In the genomic region with DNA sequence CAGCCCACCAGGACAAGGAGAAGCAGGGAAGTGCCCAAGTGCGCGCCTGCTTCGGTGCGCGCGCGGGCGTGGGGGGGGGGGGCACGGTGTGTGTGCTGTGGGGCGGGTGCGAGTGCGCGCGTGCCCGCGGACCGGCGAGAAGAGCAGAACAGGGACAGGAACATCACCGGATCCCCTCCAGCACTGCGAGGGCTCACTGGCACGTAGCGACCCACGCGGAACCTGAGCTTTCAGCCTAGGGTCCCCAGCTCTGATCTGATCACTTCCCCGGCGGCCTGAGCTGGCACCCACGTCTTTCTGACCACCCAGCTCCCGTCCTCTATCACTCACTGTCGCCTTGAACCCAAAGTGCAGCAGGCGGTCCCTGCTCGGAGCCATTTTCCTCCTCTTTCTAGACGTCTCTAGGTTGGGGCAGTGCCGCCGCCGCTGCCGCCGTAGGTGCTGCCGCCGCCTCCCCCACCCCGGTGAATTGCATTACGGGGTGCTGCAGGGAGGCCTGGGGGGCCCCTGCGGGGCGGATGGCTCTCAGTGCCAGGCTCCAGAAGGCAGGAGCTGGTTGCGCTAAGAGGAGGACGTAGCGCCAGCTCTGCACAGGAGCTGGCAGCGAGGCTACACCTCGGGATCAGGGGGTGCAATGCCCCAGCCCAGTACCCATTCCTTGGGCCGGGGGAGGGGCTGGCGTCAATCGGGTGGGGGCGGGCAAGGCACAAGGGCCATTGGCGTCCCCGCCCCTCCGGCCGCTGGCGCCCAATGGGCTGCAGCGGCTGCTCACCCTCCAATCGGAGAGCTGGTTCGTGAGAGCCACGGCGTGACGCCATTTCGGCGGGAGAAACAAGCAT, we compare ENCODE assay signal across 8 mouse cellular contexts. TPM values are rescaled to one million over a fixed set of nuclear protein-coding genes. Genes with fewer than 3 reads are reported as not detected.
DNase-seq lines count a peak whose midpoint lies in the region; ATAC-seq lines count a peak whose summit lies in the region.

Gene Fbxl20, minus strand, starts transcription at position 618 of the 839 bp plus-strand sequence.

- ATAC-seq in hindbrain, embryonic 12.5 days (ENCODE audit: low FRiP score), result peak; percentile 86

- peak within 1 kb of the TSS; percentile 97 for H3K9ac ChIP-seq in hindbrain, embryonic 12.5 days

- peak within 1 kb of the TSS; percentile 97 for H3K27ac ChIP-seq in hindbrain, embryonic 12.5 days

- WGBS in hindbrain, embryonic 12.5 days, result under 1% methylated on average over 64 of the region's 65 CpGs

- peak; percentile 97 for DNase-seq in NIH3T3 (ENCODE audit: low read depth)
- DNase-seq in cerebellum, postnatal 10 days, result peak; percentile 96 to 98
- peak; percentile 85 to 91 for DNase-seq in frontal cortex, postnatal 10 days (ENCODE audit: low spot score in 2 of 2)
- peak; percentile 83 to 93 for DNase-seq in layer of hippocampus, postnatal 14 days (ENCODE audit: low spot score in 2 of 2)
- peak; percentile 94 for DNase-seq in lung, postnatal 14 days
- peak; percentile 80 for DNase-seq in retina, adult 2 months (ENCODE audit: low read depth, low spot score)
- peak; percentile 84 to 90 for DNase-seq in thymus, postnatal 36 days

- H3K4me2 ChIP-seq in hindbrain, embryonic 12.5 days (replicated peaks), result peak within 1 kb of the TSS; percentile 93

- H3K27me3 ChIP-seq in hindbrain, embryonic 12.5 days, result no peaks in the 10 kb centered on the region

- H3K4me1 ChIP-seq in hindbrain, embryonic 12.5 days, result peaks cover 26% of the 10 kb centered on the region

- peaks cover 6% of the 10 kb centered on the region; the same call in 1 of the 2 replicates for H3K36me3 ChIP-seq in hindbrain, embryonic 12.5 days

- H3K4me3 ChIP-seq in hindbrain, embryonic 12.5 days, result peak within 1 kb of the TSS; percentile 96

- no peaks in the 10 kb centered on the region for H3K9me3 ChIP-seq in hindbrain, embryonic 12.5 days (replicated peaks)

RNA-seq across cellular contexts. Expression of gene Fbxl20, which starts in this region (rescaled TPM):
- 31.1 and 36.8 TPM in 2 replicates for polyA plus RNA-seq in hindbrain, embryonic 12.5 days (2016; fragmentation: Nextera tagmentation; extraction: Ambion mirVana)
- total RNA-seq in layer of hippocampus, postnatal 14 days (2021), result 10 to 100 TPM; 29.9 to 38.4 TPM

Comparison
In these comparisons a context has a peak if more than half of its experiments do, and no peak if none do; other contexts are left out.
1. Peak in every context shown above with its lines: DNase-seq, ATAC-seq, H3K4me3 ChIP-seq and H3K27ac ChIP-seq.